Mouse (Mus musculus) Muller cell, postnatal 12 days (primary cell): ENCODE measurements around the gene Itgae.

Experiments used
- DNase-seq: peaks from one replicate; pipeline ENCODE4 v3.0.0-alpha.2; 2015; ENCODE audit errors: inconsistent ontology term

Itgae gene

GRCm38 (mm10) chr11:73146026-73146974, 55.9 kb downstream of the Itgae start:
- no peak for DNase-seq

- DNase-seq, result no peak
Observed at GRCm38 (mm10) chr11:73146975-73147365, 56.6 kb downstream of the Itgae start.

GRCm38 (mm10) chr11:73148209-73148608, 57.8 kb downstream of the Itgae start:
- DNase-seq, result no peak

GRCm38 (mm10) chr11:73155071-73155470, 64.7 kb downstream of the Itgae start:
- peak; percentile 34 for DNase-seq

DNA sequence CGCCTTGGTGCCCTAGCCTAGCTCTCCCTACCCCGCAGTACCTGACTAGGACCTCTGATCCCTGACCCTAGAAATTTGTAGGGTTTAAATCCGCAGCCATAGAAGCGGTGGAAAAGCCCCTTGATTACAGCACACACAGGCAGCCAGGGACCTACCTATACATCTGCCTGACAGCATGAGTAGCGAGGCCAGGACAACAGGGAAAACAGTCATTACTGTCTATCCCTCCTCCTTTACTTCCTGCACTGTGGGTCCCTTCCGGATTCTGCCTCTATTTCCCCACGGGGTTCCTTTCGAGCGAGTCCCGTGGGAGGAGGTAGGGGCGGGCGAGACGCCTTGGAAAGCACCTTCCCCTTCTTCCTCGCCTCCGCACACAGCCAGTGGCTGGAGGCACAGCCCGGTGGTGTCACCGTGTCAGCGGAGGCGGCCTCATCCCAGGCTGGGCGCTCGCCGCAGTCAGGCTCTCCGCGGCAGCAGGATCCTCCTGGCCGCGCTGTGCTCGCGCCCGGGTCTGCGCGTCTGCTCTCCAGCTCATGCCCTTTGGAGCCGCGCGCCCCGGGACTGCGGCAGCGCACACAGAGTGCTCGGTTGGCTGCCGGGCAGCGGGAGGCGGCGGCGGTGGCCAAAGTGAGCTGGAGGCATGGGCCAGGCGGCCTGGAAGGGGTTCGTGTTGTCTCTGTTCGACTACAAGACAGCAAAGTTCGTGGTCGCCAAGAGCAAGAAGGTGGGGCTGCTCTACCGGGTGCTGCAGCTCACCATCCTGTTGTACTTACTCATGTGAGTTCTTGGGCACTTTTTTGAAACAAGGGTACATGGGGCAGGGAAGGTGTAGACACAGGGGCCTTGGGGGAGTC, 69.8 kb downstream of the Itgae start, which contains the start of gene P2rx5:
P2rx5 (plus strand) TSS at position 465 of the 854 bp plus-strand sequence.
- DNase-seq, result peak; percentile 77

GRCm38 (mm10) chr11:73160811-73161200, 70.4 kb downstream of the Itgae start:
- peak; percentile 82 for DNase-seq

- DNase-seq, result peak; percentile 4
Observed at GRCm38 (mm10) chr11:73161616-73162015, 71.2 kb downstream of the Itgae start.

DNA sequence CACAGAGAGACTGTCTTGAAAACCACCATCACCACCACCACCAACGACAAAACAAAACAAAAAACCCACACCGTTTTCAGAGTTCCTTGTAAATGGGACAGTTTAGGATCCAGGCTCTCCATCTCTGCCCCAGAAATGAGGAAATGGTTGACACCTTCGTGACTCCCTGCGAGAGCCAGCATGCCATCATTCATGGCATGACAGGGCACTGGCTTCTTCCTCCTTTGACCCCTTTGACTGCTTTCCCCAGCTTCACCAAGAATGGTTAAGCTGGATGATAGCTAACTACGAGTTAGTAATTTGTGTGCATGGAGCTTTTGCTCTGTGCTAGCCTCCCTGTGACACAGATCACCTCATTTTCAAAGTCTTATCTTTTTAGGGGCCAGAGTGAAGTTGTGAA, 71.9 kb downstream of the Itgae start:
- DNase-seq, result no peak

DNA sequence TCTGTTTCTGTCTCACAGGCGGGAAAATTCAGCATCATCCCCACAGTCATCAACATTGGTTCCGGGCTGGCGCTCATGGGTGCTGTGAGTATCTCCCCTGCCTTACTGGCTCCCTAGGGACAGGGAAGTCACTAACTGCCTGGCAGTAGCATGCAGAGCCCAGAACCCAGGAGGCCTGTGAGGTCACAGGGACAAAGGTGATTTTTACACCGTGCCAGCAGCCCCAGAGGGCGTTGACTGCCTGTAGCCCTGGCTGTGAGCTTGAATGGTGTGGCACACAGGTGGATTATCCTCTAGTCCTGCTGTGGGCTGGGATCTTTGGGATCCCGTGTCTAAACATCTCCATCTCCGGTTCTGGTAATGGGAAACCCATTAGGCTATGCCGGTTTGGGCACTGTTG, 77.7 kb downstream of the Itgae start:
- no peak for DNase-seq

DNA sequence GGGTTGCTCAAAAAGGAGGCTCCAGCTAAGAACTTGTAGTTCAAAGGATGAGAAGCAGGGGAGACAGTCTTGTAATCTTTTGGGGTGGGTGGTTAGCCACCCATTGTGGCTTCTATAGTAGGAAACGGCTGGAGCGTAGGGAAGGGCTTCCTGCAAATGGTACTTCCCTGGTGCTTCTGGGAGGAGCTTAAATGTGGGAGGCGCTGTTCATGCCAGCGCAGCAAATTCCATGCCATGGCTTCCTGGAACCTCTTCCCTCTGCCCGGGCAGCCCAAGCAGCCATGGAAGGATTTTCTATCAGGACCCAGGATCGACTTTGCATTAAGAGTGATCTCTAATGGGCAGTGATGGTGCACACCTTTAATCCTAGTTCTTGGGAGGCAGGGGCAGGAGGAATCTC, 78.2 kb downstream of the Itgae start:
- DNase-seq, result no peak

- peak; percentile 17 for DNase-seq
Observed at GRCm38 (mm10) chr11:73169231-73169630, 78.8 kb downstream of the Itgae start.

DNA sequence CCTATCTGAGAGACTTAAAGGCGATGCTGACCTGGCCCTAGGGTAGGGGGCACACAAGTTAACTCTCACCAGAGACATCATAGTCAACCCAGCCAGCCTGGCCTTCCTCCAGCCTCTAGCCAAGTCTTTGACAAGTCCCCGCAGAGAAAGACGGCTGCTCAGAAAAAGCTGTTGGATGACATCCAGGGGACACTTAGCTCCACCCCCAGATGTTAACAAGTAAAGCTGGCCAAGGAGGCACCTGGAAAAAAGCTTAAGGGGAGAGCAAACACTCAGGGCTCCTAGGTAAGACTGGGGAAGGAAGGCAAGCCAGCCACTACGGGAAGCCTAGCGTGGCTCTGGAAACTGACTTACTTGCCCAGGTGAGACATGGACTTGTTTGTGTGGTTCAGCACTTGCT, 81.8 kb downstream of the Itgae start:
- no peak for DNase-seq

- no peak for DNase-seq
Observed at GRCm38 (mm10) chr11:73175612-73176011, 85.2 kb downstream of the Itgae start.

- no peak for DNase-seq
Observed at GRCm38 (mm10) chr11:73176186-73176585, 85.8 kb downstream of the Itgae start.

DNA sequence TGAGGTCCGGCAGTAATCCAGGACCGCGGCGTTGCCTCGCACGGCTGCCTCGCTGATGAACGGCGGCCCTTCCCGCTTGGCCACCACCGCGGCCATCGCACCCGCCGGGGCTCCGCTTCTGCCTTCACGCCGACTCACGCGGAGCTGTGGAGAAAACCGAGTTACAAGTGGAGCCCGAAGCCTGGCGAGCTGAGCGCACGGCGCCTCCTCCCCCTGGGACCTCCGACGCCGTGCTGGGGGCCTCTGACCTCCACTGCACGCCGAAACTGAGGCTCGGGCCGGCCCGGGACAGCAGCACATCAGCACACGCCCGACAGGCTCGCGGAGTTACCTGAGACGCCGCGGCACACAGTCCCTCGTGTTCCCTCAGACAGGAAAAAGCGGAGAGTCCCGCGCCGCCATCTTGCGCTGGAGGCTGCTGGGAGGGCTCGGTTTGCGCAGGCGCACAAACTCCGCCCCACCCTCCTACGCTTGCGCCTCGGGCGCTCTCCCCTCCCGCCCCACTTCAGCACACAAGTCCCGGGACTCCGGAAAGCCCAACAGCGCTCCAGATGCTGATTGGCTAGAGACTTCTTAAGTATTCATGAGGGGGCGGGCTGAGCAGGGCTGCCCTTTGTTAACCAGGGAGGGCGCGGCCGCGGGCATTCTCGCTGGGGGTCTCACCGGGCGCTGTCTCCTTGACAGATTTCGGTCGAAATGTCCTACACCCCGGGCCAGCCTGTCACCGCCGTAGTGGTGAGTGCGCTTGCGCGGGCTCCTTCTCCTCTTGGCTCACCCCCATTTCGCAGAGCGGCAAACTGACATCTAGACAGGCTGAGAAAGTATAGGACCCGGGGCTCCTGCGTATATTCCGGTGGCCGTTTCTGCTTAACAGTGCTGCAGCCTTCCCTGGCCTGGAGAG, 86.5 kb downstream of the Itgae start, which contains the start of the genes Emc6 and Tax1bp3:
Emc6 (minus strand) TSS at position 430 of the 901 bp plus-strand sequence.
Tax1bp3 (plus strand) TSS at position 476 of the 901 bp plus-strand sequence.
- peak; percentile 98 for DNase-seq

DNA sequence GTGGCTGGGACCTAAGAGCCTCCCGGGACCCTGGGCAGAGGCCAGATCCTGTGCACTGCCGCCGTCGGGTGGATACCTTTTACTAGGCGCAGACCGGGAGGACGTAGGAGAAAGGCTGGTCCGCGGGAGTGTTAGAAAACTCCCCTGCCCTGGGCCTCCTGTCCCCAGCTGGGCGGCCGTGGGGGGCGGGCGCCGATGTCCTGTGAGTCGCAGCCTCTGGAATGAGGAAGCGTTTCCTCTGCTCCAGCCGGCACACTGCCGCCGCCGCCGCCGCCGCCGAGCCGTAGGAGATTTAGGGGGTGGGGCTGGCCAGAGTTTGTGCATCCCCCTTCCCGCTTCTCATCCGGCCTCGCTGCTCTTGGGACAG, 87.1 kb downstream of the Itgae start:
- peak; percentile 97 for DNase-seq

DNA sequence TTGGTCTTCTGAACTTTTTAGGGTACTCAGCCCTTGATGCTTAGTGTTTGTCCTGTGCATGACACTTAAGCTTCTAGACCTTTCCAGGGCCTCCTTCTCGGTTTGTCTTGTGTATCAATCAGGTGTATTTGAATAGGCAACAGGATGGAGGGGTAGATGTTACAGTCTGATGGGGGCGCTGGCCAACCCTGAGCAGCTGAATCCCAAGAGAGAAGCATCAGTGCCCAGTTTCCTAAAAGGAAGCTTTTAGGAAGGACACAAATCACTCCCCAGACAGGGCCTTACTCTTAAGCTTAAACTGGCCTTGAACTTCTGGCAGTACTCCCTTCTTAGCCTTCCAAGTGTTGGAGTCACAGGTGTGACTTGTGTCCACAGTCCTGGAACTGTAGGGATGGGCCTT, 87.5 kb downstream of the Itgae start:
- no peak for DNase-seq

DNA sequence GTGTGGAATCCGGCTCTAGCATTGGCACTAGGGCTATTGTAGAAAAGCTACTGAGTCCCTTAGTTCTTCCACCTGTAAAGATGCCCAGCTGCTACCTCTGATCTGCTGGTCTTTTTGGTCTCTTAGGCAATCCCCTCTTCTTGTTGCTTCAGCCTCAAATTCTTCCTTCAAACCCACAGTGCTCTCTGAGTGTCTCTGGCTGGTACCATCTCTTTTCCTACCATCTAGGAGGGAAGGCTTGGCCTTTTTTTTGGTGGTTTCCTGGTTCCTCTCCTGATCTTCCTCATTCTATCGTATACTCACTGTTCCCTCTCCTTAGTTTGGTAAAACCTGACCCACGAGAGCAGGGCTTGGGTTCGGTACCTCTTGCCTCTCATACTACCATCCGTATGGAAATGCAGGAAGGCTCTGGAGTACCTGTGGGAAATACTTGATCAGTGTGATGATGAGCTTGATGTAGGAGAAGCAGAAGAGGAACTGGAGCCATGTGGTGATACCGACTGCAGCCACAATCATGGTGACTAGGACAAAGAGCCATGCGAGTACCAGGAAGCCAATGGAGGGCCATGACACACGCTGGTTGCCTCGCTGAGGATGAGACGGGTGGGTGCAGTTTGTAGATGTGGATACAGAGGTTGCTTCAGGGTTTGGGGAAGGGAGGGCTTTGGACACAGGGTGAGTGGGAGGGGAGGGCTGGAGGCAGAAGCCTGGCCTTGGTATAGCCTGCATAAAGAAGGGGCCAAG, 95.7 kb downstream of the Itgae start:
- no peak for DNase-seq

GRCm38 (mm10) chr11:73187231-73187630, 96.8 kb downstream of the Itgae start:
- DNase-seq, result no peak

GRCm38 (mm10) chr11:73193047-73193446, 102.7 kb downstream of the Itgae start:
- DNase-seq, result no peak

DNA sequence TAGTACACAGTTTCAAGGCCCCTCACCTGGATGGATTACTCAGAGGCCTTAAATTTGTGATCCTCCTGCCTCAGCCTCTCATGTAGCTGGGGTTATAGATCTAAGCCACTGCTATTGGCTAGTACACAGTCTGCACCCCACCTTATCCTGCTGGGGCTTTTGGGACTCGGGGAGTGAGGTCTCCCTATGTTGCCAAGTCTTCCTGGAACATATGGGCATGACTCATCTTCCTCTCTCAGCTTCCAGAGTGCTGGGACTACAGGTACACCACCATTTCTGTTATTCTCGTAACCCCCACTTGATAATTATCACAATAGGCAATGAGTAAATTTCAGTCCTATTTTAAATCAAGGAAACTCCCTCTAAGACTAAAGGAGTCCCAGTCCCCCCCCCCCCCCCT, 104.1 kb downstream of the Itgae start:
- DNase-seq, result no peak
